Mouse (Mus musculus) intestine, postnatal 0 days (tissue): Measurements from ENCODE around the gene Angpt4. TPM values are rescaled to one million over a fixed set of nuclear protein-coding genes. Genes with fewer than 3 reads are reported as not detected.

ENCODE experiments used
- ATAC-seq: fragments of 200-750 bp; cut with Nextera tagmentation; 2 replicates; pipeline ENCODE4 v1.8.0; 2017; ENCODE audit warnings: mild to moderate bottlenecking, moderate TSS enrichment, moderate library complexity
- H3K27ac ChIP-seq: fragments of 300-500 bp; sonication (generic); 2 replicates; pipeline ENCODE4 v1.5.1; 2014; ENCODE audit warnings: mild to moderate bottlenecking, low read depth, low read length, moderate library complexity
- H3K27me3 ChIP-seq: fragments of 300-500 bp; sonication (generic); replicated peaks from 2 replicates; pipeline ENCODE4 v1.6.1; 2014; ENCODE audit warnings: low read length, mixed read lengths; ENCODE audit not compliant: control insufficient read depth, insufficient read depth
- H3K36me3 ChIP-seq: fragments of 300-500 bp; sonication (generic); 2 replicates; pipeline ENCODE4 v1.6.1; 2014; ENCODE audit warnings: mild to moderate bottlenecking, moderate library complexity; ENCODE audit not compliant: control insufficient read depth, insufficient read depth
- H3K4me1 ChIP-seq: fragments of 300-500 bp; sonication (generic); replicated peaks from 2 replicates; pipeline ENCODE4 v1.6.1; 2014; ENCODE audit warnings: antibody characterized with exemption, low read length, mixed read lengths; ENCODE audit not compliant: control insufficient read depth, insufficient read depth
- H3K4me2 ChIP-seq: fragments of 300-500 bp; sonication (generic); replicated peaks from 2 replicates; pipeline ENCODE4 v1.6.1; 2014; ENCODE audit warnings: low read depth, mild to moderate bottlenecking, moderate library complexity
- H3K4me3 ChIP-seq: fragments of 300-500 bp; sonication (generic); 2 replicates; pipeline ENCODE4 v1.5.1; 2014; ENCODE audit warnings: low read depth, low read length
- H3K9ac ChIP-seq: fragments of 300-500 bp; sonication (generic); 2 replicates; pipeline ENCODE4 v1.6.1; 2014; ENCODE audit warnings: mild to moderate bottlenecking, low read depth, low read length
- H3K9me3 ChIP-seq: fragments of 300-500 bp; sonication (generic); 2 replicates; pipeline ENCODE4 v1.6.1; 2016; ENCODE audit warnings: mixed run types; ENCODE audit not compliant: control insufficient read depth
- CTCF ChIP-seq: sonication (generic); IDR thresholded peaks from 2 replicates; pipeline ENCODE4 v1.5.1; 2016; ENCODE audit warnings: low read depth, mild to moderate bottlenecking, control low read depth, antibody characterized with exemption, moderate library complexity
- WGBS: fragments of 180-500 bp; shearing (Covaris S2); extraction: QIAGEN DNeasy Blood & Tissue Kit; methylation state at CpG from one replicate; pipeline ENCODE4 v1.1.7; 2014; 5-methylcytosine and 5-hydroxymethylcytosine counted together
- polyA plus RNA-seq: library from polyadenylated mRNA; unstranded; fragments of >200 nt; fragmentation: Nextera tagmentation; extraction: Ambion mirVana; gene quantifications from 2 replicates; pipeline ENCODE4 v1.2.1, GENCODE M21; 2015

The Angpt4 gene
- polyA plus RNA-seq, 1 experiment from 2014 or later: 0.27 TPM

- 0 out of 2 replicates have a peak, but pooled peaks have one; percentile 6 for TF ChIP-seq CTCF
- WGBS: 54% methylated on average over 11 of the region's 11 CpGs
- H3K9ac ChIP-seq: no peak overlapping the region
- H3K4me2 ChIP-seq: no peak overlapping the region
- no peak overlapping the region for H3K4me3 ChIP-seq
- H3K9me3 ChIP-seq: no peaks in the 10 kb centered on the region
- H3K4me1 ChIP-seq: no peaks in the 10 kb centered on the region
- no peaks in the 10 kb centered on the region for H3K36me3 ChIP-seq
- no peak overlapping the region for H3K27ac ChIP-seq
- H3K27me3 ChIP-seq: no peaks in the 10 kb centered on the region
- no peak for ATAC-seq
These were observed 27.8 kb downstream of the Angpt4 start for GRCm38 (mm10) chr2:151938780-151939200.

DNA sequence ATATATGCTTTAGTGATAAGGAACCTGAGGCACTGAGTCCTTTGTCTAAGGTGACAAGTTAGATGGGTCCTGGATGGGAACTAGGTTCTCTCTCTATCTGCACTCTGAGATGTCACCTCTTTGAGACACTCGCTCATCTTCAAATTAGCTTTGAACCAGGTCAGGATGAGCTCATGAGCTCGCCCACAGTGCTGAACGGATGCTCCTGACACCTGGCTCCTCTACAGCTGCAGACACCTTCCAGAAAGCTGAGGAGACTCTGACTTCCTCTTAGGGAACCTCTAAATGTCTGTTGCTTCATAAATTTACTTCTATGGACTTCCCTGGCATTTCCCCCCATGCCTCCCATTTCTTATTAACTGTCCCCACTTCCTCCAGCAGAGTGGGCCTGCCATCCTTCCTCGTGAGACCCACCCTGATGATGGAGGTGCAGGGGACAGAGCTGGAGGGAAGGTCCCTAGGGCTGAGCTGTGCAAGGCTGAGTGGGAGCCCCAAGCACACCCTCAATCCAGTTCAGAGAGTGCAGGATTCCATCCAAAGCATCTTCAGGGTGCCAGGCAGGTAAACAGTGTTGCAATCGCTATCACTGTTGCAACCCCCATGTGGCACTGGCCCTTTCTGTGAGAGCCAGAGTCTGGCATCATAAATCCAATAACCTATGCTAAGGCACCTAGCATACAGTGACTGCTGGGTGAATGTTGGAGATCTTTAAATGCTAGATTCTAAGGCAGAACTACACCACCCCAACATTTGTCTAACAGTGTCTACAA is 28.8 kb downstream of the Angpt4 start:
- H3K4me2 ChIP-seq: no peak overlapping the region
- H3K4me3 ChIP-seq: no peak overlapping the region
- no peak overlapping the region for H3K9ac ChIP-seq
- H3K36me3 ChIP-seq: no peaks in the 10 kb centered on the region
- no peak for ATAC-seq
- H3K4me1 ChIP-seq: no peaks in the 10 kb centered on the region
- no peak overlapping the region for H3K27ac ChIP-seq
- no peaks in the 10 kb centered on the region for H3K9me3 ChIP-seq
- H3K27me3 ChIP-seq: no peaks in the 10 kb centered on the region
- TF ChIP-seq CTCF: no peak
- WGBS: 70% methylated on average over 5 of the region's 5 CpGs

DNA sequence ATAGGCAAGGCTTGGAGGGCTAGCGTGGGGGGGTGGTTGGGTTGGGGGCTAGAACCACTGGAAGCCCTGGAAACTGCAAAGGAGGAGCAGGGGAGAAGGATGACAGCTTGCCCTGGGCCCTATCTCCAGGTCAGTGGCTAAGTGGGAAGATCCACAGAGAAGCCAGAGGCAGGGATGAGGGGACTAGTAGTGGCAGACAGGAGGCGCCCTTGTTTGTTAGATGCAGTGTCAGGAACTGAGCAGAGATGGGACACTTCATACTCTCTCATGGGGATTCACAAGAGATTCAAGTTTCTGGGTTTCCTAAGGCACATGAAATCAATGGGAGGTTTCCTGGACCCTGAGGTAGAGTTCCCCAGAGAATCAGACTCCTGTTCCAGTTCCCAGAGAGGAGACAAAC is 30.3 kb downstream of the Angpt4 start:
- no peak for ATAC-seq
- 40% methylated on average over 2 of the region's 2 CpGs for WGBS
- no peak overlapping the region for H3K27ac ChIP-seq
- H3K9me3 ChIP-seq: no peaks in the 10 kb centered on the region
- H3K4me1 ChIP-seq: no peaks in the 10 kb centered on the region
- no peaks in the 10 kb centered on the region for H3K36me3 ChIP-seq
- TF ChIP-seq CTCF: peak; percentile 75
- H3K4me3 ChIP-seq: no peak overlapping the region
- H3K27me3 ChIP-seq: no peaks in the 10 kb centered on the region
- H3K4me2 ChIP-seq: no peak overlapping the region
- no peak overlapping the region for H3K9ac ChIP-seq

GRCm38 (mm10) chr2:151944106-151944505 is 33.1 kb downstream of the Angpt4 start:
- WGBS: 59% methylated on average over 2 of the region's 2 CpGs
- ATAC-seq: no peak
- no peak overlapping the region for H3K4me3 ChIP-seq
- no peak overlapping the region for H3K9ac ChIP-seq
- no peak overlapping the region for H3K4me2 ChIP-seq
- H3K27me3 ChIP-seq: no peaks in the 10 kb centered on the region
- H3K36me3 ChIP-seq: no peaks in the 10 kb centered on the region
- H3K9me3 ChIP-seq: no peaks in the 10 kb centered on the region
- TF ChIP-seq CTCF: no peak
- H3K27ac ChIP-seq: no peak overlapping the region
- H3K4me1 ChIP-seq: no peaks in the 10 kb centered on the region

DNA sequence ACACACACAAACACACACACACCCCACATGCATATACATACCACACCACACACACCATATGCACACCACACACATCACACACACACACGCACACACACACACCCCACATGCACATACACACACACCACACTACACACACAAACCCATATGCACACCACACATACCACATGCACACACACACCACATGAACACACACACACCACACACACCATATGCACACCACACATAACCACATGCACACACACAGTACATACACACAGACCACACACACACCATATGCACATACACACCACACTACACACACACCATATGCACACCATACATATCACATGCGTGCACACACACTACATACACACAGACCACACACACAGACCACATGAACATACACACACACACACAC is 36.6 kb downstream of the Angpt4 start:
- Histone ChIP-seq H3K27ac (no peak overlapping the region), H3K9ac (no peak overlapping the region), H3K9me3 (no peaks in the 10 kb centered on the region), H3K27me3 (no peaks in the 10 kb centered on the region), H3K4me3 (no peak overlapping the region), H3K36me3 (no peaks in the 10 kb centered on the region), H3K4me2 (no peak overlapping the region), H3K4me1 (no peaks in the 10 kb centered on the region)
- no peak for TF ChIP-seq CTCF
- ATAC-seq: no peak
- whole genome bisulfite sequencing: 96% methylated on average over 2 of the region's 2 CpGs

DNA sequence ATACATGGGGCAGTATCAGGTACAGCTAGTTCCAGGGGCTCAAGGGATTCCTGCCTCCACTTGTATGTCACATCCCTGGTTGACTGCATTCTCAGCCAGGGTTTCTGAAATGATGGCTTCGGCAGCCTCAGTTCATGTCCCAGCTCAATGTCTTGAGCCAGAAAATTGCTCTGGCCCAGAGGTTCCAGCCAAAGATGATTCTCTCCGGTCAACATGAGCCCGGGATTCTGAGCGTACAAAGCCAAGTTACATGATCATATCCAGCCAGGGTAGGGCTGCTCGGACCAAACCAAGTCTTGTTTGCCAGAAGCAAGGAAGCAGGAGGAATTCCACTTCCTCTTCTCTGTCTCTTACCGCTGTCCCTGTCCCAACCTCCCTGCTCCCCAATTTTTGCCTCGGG is 37.3 kb downstream of the Angpt4 start:
- ATAC-seq: no peak
- no peak for TF ChIP-seq CTCF
- 78% methylated on average over 7 of the region's 7 CpGs for WGBS
- Histone ChIP-seq H3K36me3 (no peaks in the 10 kb centered on the region), H3K4me1 (no peaks in the 10 kb centered on the region), H3K4me3 (no peak overlapping the region), H3K4me2 (no peak overlapping the region), H3K27ac (no peak overlapping the region), H3K9me3 (no peaks in the 10 kb centered on the region), H3K9ac (no peak overlapping the region), H3K27me3 (no peaks in the 10 kb centered on the region)
